Mouse (Mus musculus): Measurements from ENCODE around the gene Prkd3.

Prkd3 gene

GRCm38 (mm10) chr17:79020208-79020983 is at the start of gene Prkd3:
Prkd3 (minus strand) TSS chr17:79020816.
- DNase-seq (ENCODE audit: low read depth): no peak

- no peak for DNase-seq (ENCODE audit: low read depth)
Observed at GRCm38 (mm10) chr17:79069766-79070480, 49.3 kb upstream of the Prkd3 start.

DNA sequence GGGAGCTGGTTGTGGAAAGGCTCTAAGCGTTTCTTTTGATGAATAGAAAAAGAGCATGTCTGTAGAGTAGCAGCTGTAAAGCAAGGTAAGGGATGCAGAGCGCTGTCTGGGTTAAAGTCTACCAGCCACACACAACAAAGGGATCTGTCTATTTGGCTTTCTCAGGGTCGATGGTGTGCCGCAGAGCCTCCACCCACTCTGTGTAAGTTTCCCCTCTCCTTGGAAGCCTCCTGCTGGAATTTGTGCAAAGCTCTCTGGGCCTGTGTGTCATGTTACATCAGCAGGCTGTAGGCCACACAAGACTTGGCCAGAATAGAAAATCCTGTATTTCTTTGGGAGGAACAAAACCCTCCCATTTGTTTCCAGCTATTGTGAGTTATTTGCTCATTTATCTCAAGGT is 48.4 kb upstream of the Prkd3 start:
- DNase-seq (ENCODE audit: low read depth): no peak

DNA sequence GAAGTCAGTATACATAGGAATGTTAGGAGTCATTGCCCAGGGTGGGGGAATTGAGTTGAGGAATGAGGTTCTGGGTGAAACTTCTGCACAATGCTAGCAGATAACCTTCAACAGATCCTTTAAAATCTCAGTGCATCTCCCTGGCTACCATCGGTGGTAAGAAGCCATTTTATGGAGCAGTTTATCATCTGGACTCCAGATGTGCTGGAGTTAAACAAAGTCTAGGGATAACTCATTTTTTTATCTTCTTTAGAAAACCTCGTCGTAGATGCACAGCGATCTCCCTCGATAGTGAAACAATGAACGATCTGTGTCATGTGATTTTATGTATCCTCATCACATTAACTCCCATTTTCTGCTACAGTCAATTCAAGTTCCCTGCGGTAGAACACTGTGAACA is 48.0 kb upstream of the Prkd3 start:
- DNase-seq (ENCODE audit: low read depth): no peak

- DNase-seq (ENCODE audit: low read depth): peak; percentile 36
Observed at GRCm38 (mm10) chr17:79064250-79064649, 43.6 kb upstream of the Prkd3 start.

GRCm38 (mm10) chr17:79060221-79060620 is 39.6 kb upstream of the Prkd3 start:
- DNase-seq (ENCODE audit: low read depth): no peak

GRCm38 (mm10) chr17:79058271-79058670 is 37.7 kb upstream of the Prkd3 start:
- DNase-seq (ENCODE audit: low read depth): no peak

- no peak for DNase-seq (ENCODE audit: low read depth)
Observed at GRCm38 (mm10) chr17:79052088-79052812, 31.6 kb upstream of the Prkd3 start.

- no peak for DNase-seq (ENCODE audit: low read depth)
Observed at GRCm38 (mm10) chr17:79051606-79052005, 31.0 kb upstream of the Prkd3 start, which contains the start of gene Qpct. Qpct (plus strand) TSS chr17:79051906.

DNA sequence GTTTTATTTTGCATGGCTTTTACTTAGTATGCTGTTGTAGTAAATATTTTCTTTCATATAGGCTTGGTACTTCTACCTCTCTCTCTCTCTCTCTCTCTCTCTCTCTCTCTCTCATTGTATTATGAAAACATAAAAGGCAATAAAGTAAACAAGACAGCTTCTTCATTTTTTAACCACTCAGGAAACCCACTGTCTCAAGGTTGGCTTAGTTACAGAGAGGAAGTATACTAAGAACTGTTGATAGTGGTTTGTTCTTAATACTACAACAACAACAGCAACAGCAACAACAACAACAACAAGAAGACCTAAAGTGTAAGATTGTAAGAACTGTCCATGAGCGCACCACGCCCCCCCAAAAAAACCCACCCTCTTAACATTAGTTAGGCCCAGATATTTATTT is 23.1 kb upstream of the Prkd3 start:
- DNase-seq (ENCODE audit: low read depth): no peak

DNA sequence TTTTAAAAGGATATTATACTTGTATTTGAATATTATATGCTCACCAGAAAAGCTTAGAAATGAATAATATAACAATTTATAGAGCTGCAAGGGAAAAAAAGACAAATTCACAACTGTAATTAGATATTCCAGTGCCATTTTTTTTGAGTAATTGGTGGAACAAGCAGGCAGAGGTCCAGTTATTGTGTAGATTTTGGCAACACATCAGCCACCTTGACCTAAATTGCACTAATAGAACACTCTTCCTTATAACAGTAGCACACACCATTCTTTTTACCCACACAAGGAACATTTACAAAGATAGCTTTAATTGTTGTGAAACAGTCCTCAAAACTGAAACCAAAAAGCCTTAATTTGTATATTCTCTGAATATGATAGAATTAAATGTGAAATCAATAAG is 19.0 kb upstream of the Prkd3 start:
- no peak for DNase-seq (ENCODE audit: low read depth)

- no peak for DNase-seq (ENCODE audit: low read depth)
Observed at GRCm38 (mm10) chr17:79032782-79033181, 12.2 kb upstream of the Prkd3 start.

- no peak for DNase-seq (ENCODE audit: low read depth)
Observed at GRCm38 (mm10) chr17:79031569-79031968, 11.0 kb upstream of the Prkd3 start.

- no peak for DNase-seq (ENCODE audit: low read depth)
Observed at GRCm38 (mm10) chr17:79029226-79029625, 8.6 kb upstream of the Prkd3 start.

GRCm38 (mm10) chr17:79024544-79024943 is 3.9 kb upstream of the Prkd3 start:
- no peak for DNase-seq (ENCODE audit: low read depth)

GRCm38 (mm10) chr17:79022746-79023145 is 2.1 kb upstream of the Prkd3 start:
- no peak for DNase-seq (ENCODE audit: low read depth)

- DNase-seq (ENCODE audit: low read depth): no peak
Observed at GRCm38 (mm10) chr17:79020984-79021335, 344 bp upstream of the Prkd3 start.

- DNase-seq (ENCODE audit: low read depth): no peak
Observed at GRCm38 (mm10) chr17:79019726-79020207, 849 bp downstream of the Prkd3 start.

DNA sequence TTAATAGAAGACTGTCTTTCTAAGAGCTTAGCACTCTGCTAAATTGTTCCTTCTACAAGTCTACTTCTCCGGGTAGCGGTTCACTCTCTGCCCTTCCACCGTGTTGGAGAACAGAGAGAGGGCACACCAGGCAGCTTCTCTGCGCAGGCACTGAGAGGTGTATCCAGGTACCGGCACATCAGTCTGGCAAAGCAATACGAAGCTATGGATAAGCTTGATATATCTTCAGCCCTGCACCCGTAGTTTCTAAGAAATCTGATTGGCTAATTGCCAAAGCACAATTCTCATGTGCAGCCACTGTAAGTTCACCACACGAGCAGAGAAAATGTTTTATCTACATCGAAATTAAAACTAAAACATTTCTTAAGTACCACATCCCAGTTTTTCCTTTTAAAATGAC is 2.2 kb downstream of the Prkd3 start:
- DNase-seq (ENCODE audit: low read depth): no peak

DNA sequence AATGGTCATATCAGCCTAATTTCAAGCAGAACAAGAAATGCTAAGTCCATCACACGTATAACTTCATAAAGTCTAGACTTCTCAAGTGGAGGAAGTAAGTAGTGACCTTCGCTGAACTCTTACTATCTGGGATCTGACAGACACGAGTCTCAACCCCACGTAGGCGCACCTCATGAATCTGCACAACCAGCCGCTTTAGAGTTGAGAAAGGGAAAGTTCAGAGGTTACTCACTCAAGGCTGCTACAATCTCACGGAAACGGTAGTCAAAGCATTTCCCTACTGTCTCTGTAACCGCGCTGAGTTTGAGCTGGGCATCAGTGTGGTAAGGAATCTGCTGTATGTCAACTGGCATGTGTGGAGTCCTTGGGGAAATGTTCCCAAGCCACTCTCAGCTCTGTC is 4.8 kb downstream of the Prkd3 start:
- DNase-seq (ENCODE audit: low read depth): no peak

GRCm38 (mm10) chr17:79014911-79015685 is 5.5 kb downstream of the Prkd3 start:
- DNase-seq (ENCODE audit: low read depth): no peak

DNA sequence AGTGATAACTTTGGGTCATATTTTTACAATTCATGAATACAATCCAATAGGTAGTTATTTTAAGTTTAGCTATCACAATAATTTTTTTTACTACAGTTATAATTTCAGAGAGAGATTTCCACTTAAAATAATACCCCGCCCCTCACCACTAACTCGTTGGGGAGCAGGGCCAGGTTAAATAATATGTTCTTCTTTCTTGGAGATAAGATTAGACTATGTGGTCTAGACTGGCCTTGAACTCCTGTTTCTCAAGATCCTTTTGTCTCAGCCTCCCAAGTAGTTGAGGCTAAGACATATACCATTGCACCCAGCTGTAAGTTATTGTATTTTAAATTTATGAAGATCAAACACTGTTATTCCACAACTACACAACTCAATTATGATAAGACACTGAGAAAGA is 7.0 kb downstream of the Prkd3 start:
- no peak for DNase-seq (ENCODE audit: low read depth)

All from fibroblast of lung, adult 2 months (primary cell).